Mouse (Mus musculus): ENCODE measurements at regions not wholly inside any gene's neighbourhood (a gene's known extent, or its start where the extent isn't known, plus 50 kb on each side); places are given as distances from the start of the nearest gene placed in this dataset.
"Not testable (repeated sequence)": the region's sequence is repeated elsewhere in the genome, so short reads cannot be mapped to it uniquely, and the experiment has no call there.

GRCm38 (mm10) chr11:22420003-22420723 lies 78.1 kb upstream of the Ehbp1 start:
- no peak for DNase-seq (ENCODE audit: low spot score in 2 of 2)

GRCm38 (mm10) chr11:22421762-22422161 lies 79.7 kb upstream of the Ehbp1 start:
- no peak for DNase-seq (ENCODE audit: low spot score in 2 of 2)

GRCm38 (mm10) chr11:22437140-22437850 lies 74.6 kb upstream of the Tmem17 start:
- peak; percentile 18 to 26 for DNase-seq (ENCODE audit: low spot score in 2 of 2)

DNA sequence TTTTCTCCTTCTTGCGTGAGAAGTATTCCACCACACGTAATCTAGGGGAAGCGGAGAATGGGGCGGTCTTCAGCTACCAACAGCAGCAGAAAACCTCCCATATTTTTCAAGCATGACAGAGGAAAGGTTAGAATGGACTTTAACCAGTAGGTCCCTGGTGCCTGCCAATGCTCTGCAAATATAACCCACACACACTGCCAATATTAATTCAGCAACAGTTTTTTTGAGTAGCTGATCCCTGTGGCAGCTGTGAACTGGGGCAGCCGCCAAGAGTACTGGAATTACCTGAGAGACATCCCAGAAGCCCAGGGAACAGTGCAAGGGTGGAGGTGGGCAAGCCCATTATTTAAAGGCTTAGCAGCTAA lies 74.1 kb upstream of the Tmem17 start:
- DNase-seq (ENCODE audit: low spot score in 2 of 2): no peak

GRCm38 (mm10) chr11:22438441-22439066 lies 73.3 kb upstream of the Tmem17 start:
- no peak for DNase-seq (ENCODE audit: low spot score in 2 of 2)

DNA sequence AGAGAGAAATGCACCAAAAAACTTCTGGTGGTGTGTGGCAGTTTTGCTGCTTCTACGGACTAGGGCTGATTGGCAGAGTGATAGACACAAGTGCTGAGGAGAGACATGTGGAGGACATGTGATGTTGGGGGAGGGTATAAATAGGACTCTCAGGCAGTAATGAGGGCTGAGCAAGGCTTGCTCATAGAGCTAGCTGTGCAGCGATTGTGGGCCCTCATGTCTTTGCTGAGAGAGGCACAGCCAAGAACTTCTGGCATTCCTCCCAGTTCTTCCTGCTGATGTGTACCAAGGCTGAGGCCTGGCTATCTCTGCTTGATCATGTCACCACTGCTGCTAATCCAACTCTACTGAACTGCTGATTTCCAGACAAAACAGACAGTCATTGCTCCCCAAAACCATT lies 71.4 kb upstream of the Tmem17 start:
- DNase-seq (ENCODE audit: low spot score in 2 of 2): peak in 1 of 2 experiments; percentile 15

GRCm38 (mm10) chr11:22453161-22453560 lies 58.7 kb upstream of the Tmem17 start:
- no peak for DNase-seq (ENCODE audit: low spot score in 2 of 2)

- DNase-seq (ENCODE audit: low spot score in 2 of 2): no peak
Observed at GRCm38 (mm10) chr11:22456286-22456685, 55.6 kb upstream of the Tmem17 start.

DNA sequence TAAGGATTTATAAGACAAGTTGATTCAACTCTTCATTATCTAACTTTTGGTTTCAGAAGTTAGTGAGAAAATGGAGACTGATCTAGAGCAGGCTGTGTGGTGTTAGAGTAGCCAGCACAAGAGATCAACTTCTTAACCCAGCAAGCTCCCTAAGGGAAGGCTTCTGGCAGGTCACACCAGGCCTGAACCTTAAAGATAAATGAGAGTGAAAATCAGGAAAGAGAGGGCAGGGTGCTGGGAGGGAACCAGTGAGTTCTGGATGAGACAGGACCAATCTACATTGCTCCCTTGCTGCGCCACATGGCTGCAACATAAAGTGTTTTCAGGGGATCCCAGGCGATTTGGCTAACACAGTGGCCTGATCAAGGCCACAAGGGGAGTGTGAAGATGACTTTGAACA lies 54.7 kb upstream of the Tmem17 start:
- DNase-seq (ENCODE audit: low spot score in 2 of 2): no peak

DNA sequence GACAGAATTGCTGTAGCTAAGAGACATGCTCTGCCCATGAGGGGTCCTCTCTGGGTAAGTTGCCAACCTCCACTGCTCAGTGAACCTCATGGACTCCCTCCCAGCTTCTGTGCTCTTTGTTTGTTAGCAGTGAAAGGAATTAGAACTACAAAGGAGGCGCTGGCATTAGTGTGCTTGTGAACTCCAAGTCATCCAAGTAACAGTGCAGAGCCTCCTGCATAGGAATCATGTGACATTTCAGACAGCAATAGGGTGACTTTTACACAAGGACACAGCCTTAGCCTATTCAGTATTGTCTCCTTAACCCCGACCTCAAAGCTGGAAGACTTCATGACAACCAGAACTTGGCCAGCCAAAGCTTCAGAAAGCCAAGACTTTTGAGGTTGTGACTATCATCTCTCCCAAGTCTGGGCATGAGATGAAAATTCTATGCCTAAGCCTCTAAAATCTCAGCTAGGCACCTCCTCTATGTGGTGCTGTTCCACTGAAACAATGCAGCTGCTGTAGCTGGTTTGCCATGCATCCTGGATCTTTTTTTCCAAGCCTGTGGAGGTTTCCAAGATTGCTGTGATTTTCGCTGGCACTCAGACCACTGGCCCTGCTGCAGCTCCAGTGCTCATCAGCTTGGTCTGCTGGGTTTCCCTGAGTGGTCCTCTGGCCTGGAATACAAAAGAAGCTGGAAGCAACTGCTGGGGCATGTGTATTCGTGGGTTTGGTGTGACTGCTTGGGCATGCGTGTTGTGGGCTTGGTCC lies 52.8 kb upstream of the Tmem17 start:
- peak in 1 of 2 experiments; percentile 29 for DNase-seq (ENCODE audit: low spot score in 2 of 2)

- DNase-seq (ENCODE audit: low spot score in 2 of 2): not testable (repeated sequence)
Observed at GRCm38 (mm10) chr11:22461019-22461735, 50.7 kb upstream of the Tmem17 start.

Data from layer of hippocampus, adult 8-10 months (tissue).